Mouse (Mus musculus) erythroid progenitor cell, adult 5-6 weeks (primary cell): ENCODE data around the gene Des. TPM values are rescaled to one million over a fixed set of nuclear protein-coding genes. Genes with fewer than 3 reads are reported as not detected.

ENCODE experiments used
- ATAC-seq: replicated peaks from 2 replicates; pipeline ENCODE4 v1.8.0; 2016; ENCODE audit warnings: moderate number of reproducible peaks, mild to moderate bottlenecking, moderate TSS enrichment, inconsistent platforms; ENCODE audit not compliant: poor library complexity, low FRiP score, severe bottlenecking
- total RNA-seq, 2 experiments: library from RNA; stranded (forward) in 1 of 2; stranded (reverse) in 1 of 2; fragments of 150-400 nt in 1 of 2; fragments of 186-747, 209-891 nt in 1 of 2; gene quantifications; 2 replicates each; pipeline versions ENCODE4 v1.2.3 to v1.2.4; 2015 to 2017; ENCODE audit warnings: low replicate concordance in 2 of 2

The Des gene
- not detected in 2 replicates for total RNA-seq (2015; ENCODE audit: low replicate concordance)
- total RNA-seq (2017; ENCODE audit: low replicate concordance): not detected in 2 replicates

DNA sequence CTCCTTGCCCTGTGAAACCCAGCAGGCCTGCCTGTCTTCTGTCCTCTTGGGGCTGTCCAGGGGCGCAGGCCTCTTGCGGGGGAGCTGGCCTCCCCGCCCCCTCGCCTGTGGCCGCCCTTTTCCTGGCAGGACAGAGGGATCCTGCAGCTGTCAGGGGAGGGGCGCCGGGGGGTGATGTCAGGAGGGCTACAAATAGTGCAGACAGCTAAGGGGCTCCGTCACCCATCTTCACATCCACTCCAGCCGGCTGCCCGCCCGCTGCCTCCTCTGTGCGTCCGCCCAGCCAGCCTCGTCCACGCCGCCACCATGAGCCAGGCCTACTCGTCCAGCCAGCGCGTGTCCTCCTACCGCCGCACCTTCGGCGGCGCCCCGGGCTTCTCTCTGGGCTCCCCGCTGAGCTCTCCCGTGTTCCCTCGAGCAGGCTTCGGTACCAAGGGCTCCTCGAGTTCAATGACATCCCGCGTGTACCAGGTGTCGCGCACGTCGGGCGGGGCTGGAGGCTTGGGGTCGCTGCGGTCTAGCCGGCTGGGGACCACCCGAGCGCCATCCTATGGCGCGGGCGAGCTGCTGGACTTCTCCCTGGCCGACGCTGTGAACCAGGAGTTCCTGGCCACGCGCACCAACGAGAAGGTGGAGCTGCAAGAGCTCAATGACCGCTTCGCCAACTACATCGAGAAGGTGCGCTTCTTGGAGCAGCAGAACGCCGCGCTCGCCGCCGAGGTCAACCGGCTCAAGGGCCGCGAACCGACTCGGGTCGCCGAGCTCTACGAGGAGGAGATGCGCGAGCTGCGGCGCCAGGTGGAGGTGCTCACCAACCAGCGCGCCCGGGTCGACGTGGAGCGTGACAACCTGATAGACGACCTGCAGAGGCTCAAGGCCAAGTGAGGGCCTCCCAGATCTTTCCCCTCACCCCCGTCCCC, at the start of gene Des:
Gene Des, plus strand, starts transcription at position 218 of the 920 bp plus-strand sequence.
- no peak for ATAC-seq

GRCm38 (mm10) chr1:75311694-75312093, 48.4 kb upstream of the Des start:
- no peak for ATAC-seq

DNA sequence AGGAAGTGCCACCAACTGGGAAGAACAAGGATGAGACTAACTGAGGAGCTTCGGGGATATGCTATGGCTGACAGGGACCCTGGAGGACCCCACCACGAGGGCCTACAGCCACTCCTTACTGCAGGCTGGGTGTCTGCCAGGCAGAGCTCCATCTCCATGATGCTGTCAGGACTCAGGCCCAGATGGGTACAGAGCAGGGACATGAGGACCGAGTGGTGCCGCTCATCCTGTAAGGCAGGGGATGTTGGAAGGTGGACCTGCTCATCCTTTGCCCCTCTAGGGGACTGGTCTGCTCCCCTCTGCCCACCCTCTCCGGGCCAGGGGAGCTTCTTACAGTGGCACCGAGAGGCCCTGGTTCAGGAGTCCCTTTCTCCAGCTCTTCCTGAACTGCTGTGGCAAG, 45.1 kb upstream of the Des start:
- no peak for ATAC-seq

DNA sequence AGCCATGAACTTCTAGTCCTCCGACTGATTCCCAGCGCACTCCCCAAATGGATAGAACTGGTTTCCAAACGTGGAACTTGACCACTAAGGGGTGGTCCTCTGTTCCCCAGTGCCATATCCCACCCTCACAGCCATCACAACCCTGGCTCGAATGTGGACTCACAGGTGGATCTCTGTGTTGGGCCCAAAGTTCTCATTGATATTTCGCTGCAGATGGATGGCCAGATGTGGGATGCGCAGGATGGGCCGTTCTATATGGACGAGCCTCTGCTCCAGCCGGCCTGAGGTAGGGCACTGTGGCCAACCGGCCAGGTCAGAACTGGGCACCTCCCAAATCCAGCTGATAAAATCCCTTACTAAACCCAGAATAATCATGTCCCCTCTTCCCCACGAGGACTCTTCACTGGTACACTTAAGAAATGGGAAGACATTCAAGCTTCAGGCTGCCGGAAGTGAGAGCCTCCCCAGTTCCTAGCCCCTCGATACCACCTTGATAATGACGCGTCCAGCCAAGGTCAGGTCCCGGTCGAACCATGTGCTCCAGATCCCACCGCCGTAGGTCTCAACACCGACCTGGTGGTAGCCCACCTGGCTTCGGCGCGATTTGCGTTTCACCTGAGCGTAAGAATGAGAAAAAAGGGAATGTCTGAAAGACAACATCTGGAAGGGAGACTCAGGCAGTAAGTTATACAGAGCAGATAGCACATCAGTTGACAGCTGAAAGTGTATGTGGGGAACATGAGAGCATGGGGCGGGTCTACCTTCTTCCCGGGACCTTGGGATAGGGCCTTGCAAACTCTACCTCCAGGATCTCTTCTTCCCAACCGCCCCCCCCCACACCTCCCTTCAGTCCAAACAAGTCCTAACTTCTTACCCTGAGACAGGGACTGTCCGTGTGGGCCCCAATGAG, 44.4 kb upstream of the Des start:
- no peak for ATAC-seq

DNA sequence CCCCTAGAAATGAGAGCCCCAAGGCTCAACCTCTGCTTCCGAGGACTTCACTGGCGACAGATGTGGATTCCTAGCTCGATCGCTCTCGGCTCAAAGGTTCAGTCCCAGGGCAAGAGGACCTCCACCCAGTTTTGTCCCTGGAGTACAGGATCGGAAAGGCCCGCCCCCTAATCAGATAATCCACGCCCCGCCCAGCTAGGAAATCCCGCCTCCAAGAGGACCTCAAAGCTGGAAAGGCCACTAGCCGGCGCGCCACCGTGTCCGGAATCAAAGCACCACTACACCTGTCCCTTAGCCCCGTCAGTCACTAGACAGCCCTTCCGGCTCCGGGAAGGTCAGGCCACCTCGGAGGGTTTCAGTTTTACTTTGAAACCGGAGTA, 43.3 kb upstream of the Des start:
- ATAC-seq: peak; percentile 43

DNA sequence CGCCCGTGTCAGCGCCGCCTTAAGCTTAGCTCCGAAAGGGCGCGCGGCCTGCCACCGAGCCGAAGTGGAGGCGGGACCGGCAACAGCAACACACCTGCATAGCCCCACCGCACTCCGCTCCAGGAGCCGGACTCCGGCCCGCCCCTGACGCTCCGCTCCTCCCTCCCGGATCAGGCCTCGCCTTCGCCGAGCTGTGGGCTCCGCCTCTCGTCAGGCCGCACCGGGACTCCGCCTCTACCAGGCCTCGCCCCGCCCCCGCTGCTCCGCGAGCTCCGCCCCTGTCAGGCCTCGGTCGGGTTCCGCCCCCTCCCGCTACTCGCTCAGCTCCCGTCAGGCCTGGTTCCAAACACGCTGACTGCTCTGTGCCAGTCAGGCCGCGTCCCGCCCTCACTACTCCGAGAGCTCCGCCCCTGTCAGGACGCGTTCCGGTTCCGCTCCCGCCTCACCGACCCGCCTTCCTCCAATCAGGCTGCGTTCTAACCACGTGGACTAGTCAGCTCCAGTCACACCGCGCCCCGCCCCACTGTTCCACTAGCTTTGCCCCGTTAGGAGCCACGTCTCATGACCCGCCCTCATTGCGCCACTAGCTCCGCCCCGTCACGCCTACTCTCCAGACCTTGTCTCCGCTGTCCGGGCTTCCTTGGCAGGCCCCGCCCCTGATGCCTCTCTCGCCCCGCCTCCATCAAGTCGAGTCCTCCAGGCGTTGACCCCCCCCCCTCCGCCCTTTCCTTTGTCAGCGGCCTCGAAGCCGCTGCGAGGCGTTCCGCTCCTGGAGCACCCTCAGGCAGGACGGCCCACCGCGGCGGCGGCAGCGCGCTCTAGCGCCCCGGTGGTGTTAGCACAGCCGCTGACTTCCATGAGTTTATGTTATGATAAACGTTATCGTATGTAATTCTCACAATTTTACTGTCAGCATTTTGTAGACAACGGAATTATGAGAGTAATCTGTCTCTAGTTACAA, 42.6 kb upstream of the Des start, which contains the start of gene Dnpep:
Gene Dnpep, minus strand, starts transcription at position 750 of the 961 bp plus-strand sequence.
- ATAC-seq: peak; percentile 85

- no peak for ATAC-seq
Measured at GRCm38 (mm10) chr1:75318301-75318700, 41.8 kb upstream of the Des start.

DNA sequence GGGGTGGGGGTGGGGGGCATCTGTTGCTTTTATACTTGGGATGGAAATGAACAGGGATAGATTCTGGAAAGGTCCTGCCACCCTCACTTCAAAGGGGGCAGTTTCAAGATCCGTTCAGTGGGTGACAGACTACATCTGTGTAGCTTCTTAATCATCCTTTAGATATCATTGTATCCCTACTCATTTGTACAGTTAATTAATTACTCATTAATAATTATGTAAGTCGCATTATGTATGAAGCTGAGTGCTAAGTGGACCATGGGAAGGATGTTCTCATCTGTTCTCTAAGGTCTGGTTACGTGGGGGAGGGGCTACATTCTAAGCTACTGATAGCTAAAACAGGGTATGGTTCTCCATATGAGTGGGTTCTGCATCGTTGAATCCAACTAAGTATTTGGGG, 41.4 kb upstream of the Des start:
- no peak for ATAC-seq

DNA sequence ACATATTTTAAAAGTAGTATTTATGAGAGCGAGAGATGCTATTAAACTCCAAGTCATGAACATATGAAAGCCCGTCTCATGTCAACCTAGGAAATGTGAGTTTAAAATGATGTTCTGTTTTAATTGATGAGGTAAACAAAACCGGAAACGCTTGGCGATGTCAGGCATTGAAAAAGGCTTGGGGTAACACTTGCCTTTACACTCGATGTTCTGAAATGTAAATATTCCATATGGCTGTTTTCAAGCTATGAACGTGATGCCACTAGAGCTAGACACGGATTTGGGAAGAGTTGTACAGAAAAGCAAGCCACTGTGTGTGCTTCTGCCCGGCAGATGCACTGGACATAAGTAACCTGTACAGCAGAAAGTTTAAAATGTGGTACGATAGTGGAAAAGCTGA, 41.0 kb upstream of the Des start:
- no peak for ATAC-seq

DNA sequence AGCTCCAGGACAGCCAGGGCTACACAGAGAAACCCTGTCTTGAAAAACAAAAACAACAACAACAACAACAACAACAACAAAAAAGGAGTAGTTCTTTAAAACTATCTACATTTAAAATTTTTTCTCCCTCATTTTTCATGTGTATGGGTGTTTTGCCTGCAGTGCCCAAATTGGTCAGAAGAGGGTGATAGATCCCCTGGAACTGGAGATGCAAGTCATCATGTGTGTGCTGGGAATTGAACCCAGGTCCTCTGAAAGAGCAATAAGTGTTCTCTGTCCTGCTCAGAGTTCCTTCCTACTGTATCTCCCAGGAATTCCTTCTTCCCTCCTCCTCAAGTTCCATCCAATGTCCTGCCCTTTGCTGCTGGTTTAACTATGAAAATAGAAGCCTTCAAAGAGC, 32.7 kb upstream of the Des start:
- no peak; the same call in 1 of the 2 replicates for ATAC-seq

DNA sequence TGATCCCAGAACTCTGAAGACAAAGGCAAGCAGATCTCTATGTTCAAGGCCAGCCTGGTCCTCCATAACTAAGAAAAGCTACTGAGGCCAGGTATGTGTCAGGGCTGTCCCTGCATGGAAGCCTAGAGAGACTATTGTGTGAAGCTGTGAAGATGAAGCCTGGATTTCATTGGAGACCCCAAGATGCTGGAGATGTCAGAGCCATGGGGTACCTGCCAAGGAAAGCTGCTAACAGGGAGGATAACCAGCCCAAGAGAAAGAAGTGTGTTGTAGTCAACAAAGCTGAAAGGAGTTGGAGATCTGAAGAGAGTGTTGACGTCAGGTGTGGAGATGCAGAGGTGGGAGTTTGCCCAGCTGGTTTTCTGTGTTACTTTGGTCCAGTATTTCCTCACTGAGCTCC, 28.9 kb upstream of the Des start:
- no peak for ATAC-seq

GRCm38 (mm10) chr1:75336461-75336860, 23.7 kb upstream of the Des start:
- 0 out of 2 replicates have a peak, but pooled peaks have one; percentile 39 for ATAC-seq

DNA sequence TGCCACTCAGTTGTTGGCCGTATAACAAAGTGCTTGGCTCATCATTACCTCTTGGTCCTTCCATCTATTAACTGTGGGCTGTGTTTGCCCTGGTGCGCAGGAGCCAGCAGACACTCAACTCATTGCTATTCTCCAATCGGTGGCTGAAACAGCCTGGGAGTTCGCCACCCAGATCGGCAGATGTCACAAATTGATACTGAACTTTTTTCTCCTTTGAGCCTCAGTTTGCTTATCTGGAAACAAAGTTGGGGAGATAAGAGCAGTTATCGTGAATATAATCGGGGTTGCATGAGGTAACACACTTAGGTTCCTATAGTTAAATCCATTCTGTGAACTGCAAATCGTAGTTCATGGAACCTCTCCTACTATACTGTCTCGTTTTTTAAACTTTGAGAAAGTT, 23.0 kb upstream of the Des start:
- ATAC-seq: no peak

DNA sequence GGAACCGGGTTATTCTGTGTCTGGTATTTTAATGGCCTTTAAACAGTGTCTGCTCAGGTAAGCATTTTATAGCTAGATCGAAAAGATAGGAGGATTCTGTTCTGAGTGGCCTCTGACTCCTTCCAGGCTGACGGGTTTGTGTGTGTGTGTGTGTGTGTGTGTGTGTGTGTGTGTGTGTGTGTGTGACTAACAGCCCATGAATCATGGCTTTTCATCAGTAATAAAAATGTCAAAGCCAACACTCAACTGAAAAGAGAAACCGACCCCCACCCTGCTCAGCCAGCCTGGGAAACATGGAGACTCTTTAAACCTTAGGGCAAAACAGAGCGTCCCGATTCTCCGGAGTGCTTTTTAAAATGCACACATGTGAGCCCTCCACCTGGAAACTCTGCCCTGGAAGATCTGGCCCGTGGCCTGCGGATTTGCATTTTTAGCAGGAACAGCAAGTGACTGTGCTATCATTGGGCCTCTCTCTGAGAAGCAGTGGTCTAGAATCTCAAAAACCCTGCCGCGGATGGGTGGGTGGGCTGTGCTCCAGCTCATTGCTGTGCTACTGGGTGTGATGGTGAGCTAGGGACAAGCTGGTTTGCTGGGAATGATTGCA, 21.9 kb upstream of the Des start:
- no peak for ATAC-seq

- ATAC-seq: no peak
Measured at GRCm38 (mm10) chr1:75339337-75339736, 20.8 kb upstream of the Des start.

GRCm38 (mm10) chr1:75340519-75340918, 19.6 kb upstream of the Des start:
- no peak for ATAC-seq

DNA sequence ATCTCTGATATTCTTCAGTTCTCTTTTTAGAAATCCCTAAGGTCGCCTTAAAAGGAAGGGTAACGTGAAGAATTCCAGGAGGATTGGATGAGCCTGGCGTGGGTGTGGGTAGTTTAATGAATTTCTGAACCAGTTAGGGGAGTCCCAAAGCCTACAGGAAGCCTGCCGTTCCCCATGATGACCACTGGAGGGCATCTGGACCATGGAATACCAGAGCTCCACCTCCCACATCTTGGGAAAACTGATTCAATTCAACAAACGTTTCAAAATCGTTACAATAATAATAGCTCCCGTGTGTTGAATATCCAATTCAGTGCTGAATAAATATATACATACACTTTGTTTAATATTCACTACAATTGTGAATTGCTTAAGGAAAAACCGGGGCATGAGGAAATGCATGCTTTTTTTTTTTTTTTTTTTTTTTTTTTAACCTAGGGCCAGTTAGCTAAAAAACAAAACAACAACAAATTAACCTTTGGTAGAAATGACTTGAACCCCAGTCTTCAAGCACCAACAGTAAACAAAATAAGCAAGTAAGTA, 17.2 kb upstream of the Des start:
- 0 out of 2 replicates have a peak, but pooled peaks have one; percentile 51 for ATAC-seq

- no peak for ATAC-seq
Measured at GRCm38 (mm10) chr1:75344291-75345035, 15.7 kb upstream of the Des start.
